Mouse (Mus musculus): Measurements from ENCODE around the gene Nol3. TPM values are rescaled to one million over a fixed set of nuclear protein-coding genes. Genes with fewer than 3 reads are reported as not detected.

Nol3 gene
- total and polyA plus RNA-seq, 3 experiments = 0.63 to 0.89 TPM; not detected in 1

DNA sequence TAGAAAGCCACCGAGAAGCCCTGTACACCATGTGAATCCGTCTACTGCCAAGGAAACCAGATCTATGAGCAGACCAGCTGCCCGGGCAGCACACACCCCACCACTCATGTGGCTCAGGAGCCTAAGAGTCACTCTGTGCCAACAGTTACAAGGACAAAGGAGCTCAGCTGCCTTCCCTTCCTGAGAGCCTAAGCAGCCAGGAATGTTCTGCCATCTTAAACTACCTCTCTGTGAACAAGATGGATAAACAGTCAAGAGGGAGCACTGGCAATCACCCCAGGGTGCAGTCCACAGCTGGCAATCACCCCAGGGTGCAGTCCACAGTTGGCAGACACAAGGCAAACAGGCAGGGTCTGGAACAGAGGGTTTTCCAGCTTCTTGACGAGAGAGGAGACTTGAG lies 42.0 kb downstream of the Nol3 start:
- Histone ChIP-seq H3K27ac (ENCODE audit: control insufficient read depth, low read depth, low read length) (no peak overlapping the region), H3K9me3 (replicated peaks; ENCODE audit: insufficient read depth, low read length) (no peaks in the 10 kb centered on the region), H3K27me3 (ENCODE audit: control insufficient read depth in 1 of 2, insufficient read depth in 2 of 2, low read length in 2 of 2) (no peaks in the 10 kb centered on the region), H3K4me1 (ENCODE audit: control insufficient read depth in 1 of 2, insufficient read depth in 2 of 2, low read length in 2 of 2) (peaks cover 9 to 24% of the 10 kb centered on the region in 2 experiments), H3K36me3 (ENCODE audit: control insufficient read depth in 1 of 2, insufficient read depth in 2 of 2, low read length in 2 of 2) (peaks cover 0 to 24% of the 10 kb centered on the region in 2 experiments; a peak in 2 of 4 replicates), H3K4me3 (ENCODE audit: control insufficient read depth in 1 of 2, insufficient read depth in 1 of 2, low read depth in 2 of 2, low read length in 2 of 2) (no peak overlapping the region), H3K9ac (ENCODE audit: control insufficient read depth, low read depth, low read length, poor library complexity, severe bottlenecking) (no peak overlapping the region), H3K79me2 (ENCODE audit: control insufficient read depth, insufficient read depth, low read length, poor library complexity) (no peaks in the 10 kb centered on the region)
- no peak for DNase-seq (ENCODE audit: low read depth, low spot score)
- TF ChIP-seq HCFC1 (IDR thresholded peaks at IDR 0.05; ENCODE audit: low read depth, low read length) = no peak
- TF ChIP-seq TBP (IDR thresholded peaks at IDR 0.05; ENCODE audit: low read depth, low read length) = no peak
- no peak for TF ChIP-seq MXI1 (IDR thresholded peaks at IDR 0.05; ENCODE audit: low read depth, low read length)
- TF ChIP-seq POLR2A (IDR thresholded peaks at IDR 0.05; ENCODE audit: control insufficient read depth in 1 of 2, insufficient read depth in 1 of 2, low read depth in 1 of 2, low read length in 2 of 2, poor library complexity in 1 of 2) = no peak
- no peak for TF ChIP-seq MYB (IDR thresholded peaks at IDR 0.05; ENCODE audit: low read depth, low read length)
- no peak for TF ChIP-seq TAL1 (IDR thresholded peaks at IDR 0.05; ENCODE audit: low read length)
- TF ChIP-seq MAFK (IDR thresholded peaks at IDR 0.05; ENCODE audit: borderline replicate concordance, low read depth, low read length) = no peak
- TF ChIP-seq SIN3A (IDR thresholded peaks at IDR 0.05; ENCODE audit: low read length) = no peak
- TF ChIP-seq ZMIZ1 (IDR thresholded peaks at IDR 0.05; ENCODE audit: low read depth, low read length) = no peak
- no peak for TF ChIP-seq USF2 (IDR thresholded peaks at IDR 0.05; ENCODE audit: borderline replicate concordance in 1 of 2, insufficient read depth in 1 of 2, low read depth in 1 of 2, low read length in 2 of 2)

DNA sequence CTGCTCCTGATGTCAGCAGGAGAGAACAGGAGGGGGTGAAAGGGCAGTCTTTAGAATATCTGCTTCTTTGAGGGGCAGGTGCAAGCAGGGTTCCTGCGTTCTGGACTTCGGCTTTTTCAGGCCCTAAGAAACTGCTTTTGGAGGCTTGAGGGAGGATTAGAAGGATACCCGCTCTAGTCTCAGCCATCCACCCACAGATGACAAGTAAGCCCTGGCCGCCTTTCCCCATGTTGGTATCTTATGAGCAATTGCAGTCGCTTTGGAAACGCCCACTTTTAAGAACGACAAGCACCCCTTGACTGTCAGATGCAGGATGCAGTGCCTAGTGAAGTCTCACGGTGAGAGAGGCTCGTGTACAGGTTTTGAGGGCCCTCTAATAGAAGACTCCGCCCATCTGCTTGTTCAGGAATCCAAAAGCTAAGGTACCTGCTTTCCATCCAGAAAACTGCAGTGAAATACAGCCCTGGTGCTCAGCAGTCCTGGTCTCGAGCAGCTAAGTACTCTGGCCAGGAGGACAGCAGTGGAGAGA lies 42.8 kb downstream of the Nol3 start:
- no peaks in the 10 kb centered on the region for H3K9me3 ChIP-seq (replicated peaks; ENCODE audit: insufficient read depth, low read length)
- peaks cover 11 to 24% of the 10 kb centered on the region in 2 experiments for H3K4me1 ChIP-seq (ENCODE audit: control insufficient read depth in 1 of 2, insufficient read depth in 2 of 2, low read length in 2 of 2)
- no peak for DNase-seq (ENCODE audit: low read depth, low spot score)
- peaks cover 0 to 25% of the 10 kb centered on the region in 2 experiments; a peak in 2 of 4 replicates for H3K36me3 ChIP-seq (ENCODE audit: control insufficient read depth in 1 of 2, insufficient read depth in 2 of 2, low read length in 2 of 2)
- TF ChIP-seq ZNF384 (IDR thresholded peaks at IDR 0.05; ENCODE audit: low read depth, low read length) = no peak
- no peak for TF ChIP-seq RCOR1 (IDR thresholded peaks at IDR 0.05; ENCODE audit: low read depth, low read length)
- TF ChIP-seq MAZ (IDR thresholded peaks at IDR 0.05; ENCODE audit: low read depth, low read length) = no peak
- TF ChIP-seq MYC (IDR thresholded peaks at IDR 0.05; ENCODE audit: low read depth, low read length) = no peak
- TF ChIP-seq USF2 (IDR thresholded peaks at IDR 0.05; ENCODE audit: borderline replicate concordance in 1 of 2, insufficient read depth in 1 of 2, low read depth in 1 of 2, low read length in 2 of 2) = no peak
- TF ChIP-seq CHD2 (IDR thresholded peaks at IDR 0.05; ENCODE audit: low read length) = no peak
- no peak for TF ChIP-seq UBTF (IDR thresholded peaks at IDR 0.05; ENCODE audit: borderline replicate concordance, insufficient read depth, low read depth, low read length)
- no peak for TF ChIP-seq MAFK (IDR thresholded peaks at IDR 0.05; ENCODE audit: borderline replicate concordance, low read depth, low read length)
- H3K79me2 ChIP-seq (ENCODE audit: control insufficient read depth, insufficient read depth, low read length, poor library complexity) = no peaks in the 10 kb centered on the region
- H3K4me3 ChIP-seq (ENCODE audit: control insufficient read depth in 1 of 2, insufficient read depth in 1 of 2, low read depth in 2 of 2, low read length in 2 of 2) = no peak overlapping the region
- no peak overlapping the region for H3K9ac ChIP-seq (ENCODE audit: control insufficient read depth, low read depth, low read length, poor library complexity, severe bottlenecking)
- no peak overlapping the region for H3K27ac ChIP-seq (ENCODE audit: control insufficient read depth, low read depth, low read length)
- H3K27me3 ChIP-seq (ENCODE audit: control insufficient read depth in 1 of 2, insufficient read depth in 2 of 2, low read length in 2 of 2) = no peaks in the 10 kb centered on the region
